Mouse (Mus musculus): ENCODE measurements around the gene Bcl6. TPM values are rescaled to one million over a fixed set of nuclear protein-coding genes. Genes with fewer than 3 reads are reported as not detected.

The Bcl6 gene
- polyA plus RNA-seq, 1 experiment from 2014 or later = 1.8 TPM

DNA sequence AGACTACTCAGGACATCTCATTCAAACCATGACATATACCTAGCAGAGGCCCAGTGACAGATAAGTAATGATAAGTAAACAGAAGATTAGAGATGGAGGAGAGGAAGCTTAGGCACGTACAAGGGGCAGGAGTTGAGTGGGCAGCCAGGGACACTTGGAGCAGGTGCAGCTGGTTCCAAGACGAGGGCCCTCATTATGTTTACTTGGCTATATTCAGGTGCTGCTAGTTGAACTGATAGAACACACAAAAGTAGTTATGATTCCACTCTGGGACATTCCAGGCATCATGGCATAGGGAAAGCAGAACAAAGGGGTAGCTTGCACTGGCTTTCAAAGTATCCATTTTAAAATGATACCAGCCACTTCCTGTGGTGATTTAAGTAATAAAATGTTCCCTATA is 54.3 kb downstream of the Bcl6 start:
- no peaks in the 10 kb centered on the region for H3K9me3 ChIP-seq
- H3K27me3 ChIP-seq = no peaks in the 10 kb centered on the region
- no peak for ATAC-seq (ENCODE audit: insufficient number of reproducible peaks, insufficient read depth, low FRiP score, low TSS enrichment, low read depth)
- H3K4me2 ChIP-seq = no peak overlapping the region
- H3K4me3 ChIP-seq = no peak overlapping the region
- H3K36me3 ChIP-seq = no peaks in the 10 kb centered on the region
- H3K4me1 ChIP-seq = no peaks in the 10 kb centered on the region
- 64% methylated on average over 2 of the region's 2 CpGs for WGBS
- no peak overlapping the region for H3K9ac ChIP-seq
- H3K27ac ChIP-seq = no peak overlapping the region

- 68% methylated on average over 11 of the region's 11 CpGs for WGBS
- no peak within 1 kb of the TSS for H3K9ac ChIP-seq
- no peak for ATAC-seq (ENCODE audit: insufficient number of reproducible peaks, insufficient read depth, low FRiP score, low TSS enrichment, low read depth)
- no peaks in the 10 kb centered on the region for H3K9me3 ChIP-seq
- H3K36me3 ChIP-seq = no peaks in the 10 kb centered on the region
- H3K27me3 ChIP-seq = no peaks in the 10 kb centered on the region
- no peak within 1 kb of the TSS for H3K4me3 ChIP-seq
- no peak within 1 kb of the TSS for H3K4me2 ChIP-seq
- no peak within 1 kb of the TSS for H3K27ac ChIP-seq
- no peaks in the 10 kb centered on the region for H3K4me1 ChIP-seq
Measured at GRCm38 (mm10) chr16:23932294-23932693, 56.4 kb downstream of the Bcl6 start, which contains the start of gene Rtp2. Rtp2 (minus strand) TSS chr16:23932394.

GRCm38 (mm10) chr16:23931275-23931674 is 57.4 kb downstream of the Bcl6 start:
- H3K4me1 ChIP-seq = no peaks in the 10 kb centered on the region
- ATAC-seq (ENCODE audit: insufficient number of reproducible peaks, insufficient read depth, low FRiP score, low TSS enrichment, low read depth) = no peak

DNA sequence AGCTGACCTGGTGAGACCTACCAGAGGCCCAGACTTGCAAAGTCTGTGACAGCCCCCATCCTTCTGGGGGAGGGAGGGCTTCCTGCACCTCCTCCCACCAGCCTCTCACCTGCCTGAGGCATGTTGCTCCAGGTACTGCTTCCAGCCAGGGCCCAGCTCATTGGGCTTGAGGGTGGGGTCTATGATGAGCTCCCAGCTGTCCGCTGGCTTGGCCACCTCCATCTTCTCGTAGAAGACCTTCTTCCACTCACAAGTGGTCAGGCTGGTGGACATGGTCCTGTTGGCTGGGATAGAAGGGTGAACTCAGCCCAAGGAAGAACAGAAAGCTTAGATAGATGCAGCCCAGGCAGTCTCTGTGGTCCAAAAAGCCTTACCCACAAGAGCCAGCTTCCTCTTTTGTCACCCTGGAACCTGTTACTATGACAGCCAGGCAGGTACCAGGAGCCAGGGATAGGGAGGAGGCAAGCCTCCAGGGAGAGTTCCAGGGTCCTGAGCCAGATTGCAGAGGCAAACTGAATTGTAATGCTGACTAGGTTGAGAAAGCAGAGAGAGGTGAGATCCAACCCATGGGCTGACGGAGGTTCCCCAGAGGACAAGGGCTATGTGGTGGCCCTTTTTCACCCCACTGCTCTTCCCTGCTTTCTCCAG is 58.1 kb downstream of the Bcl6 start:
- no peaks in the 10 kb centered on the region for H3K36me3 ChIP-seq
- H3K9ac ChIP-seq = no peak overlapping the region
- WGBS = 84% methylated on average over 3 of the region's 3 CpGs
- no peaks in the 10 kb centered on the region for H3K9me3 ChIP-seq
- H3K27me3 ChIP-seq = no peaks in the 10 kb centered on the region
- no peaks in the 10 kb centered on the region for H3K4me1 ChIP-seq
- no peak overlapping the region for H3K4me3 ChIP-seq
- ATAC-seq (ENCODE audit: insufficient number of reproducible peaks, insufficient read depth, low FRiP score, low TSS enrichment, low read depth) = no peak
- no peak overlapping the region for H3K4me2 ChIP-seq
- no peak overlapping the region for H3K27ac ChIP-seq

More at GRCm38 (mm10) chr16:23931275-23931674, 57.4 kb downstream of the Bcl6 start:
- Histone ChIP-seq H3K4me3 (no peak overlapping the region), H3K9me3 (no peaks in the 10 kb centered on the region), H3K27ac (no peak overlapping the region), H3K9ac (no peak overlapping the region), H3K36me3 (no peaks in the 10 kb centered on the region), H3K27me3 (no peaks in the 10 kb centered on the region), H3K4me2 (no peak overlapping the region)
- 77% methylated on average over 18 of the region's 18 CpGs for WGBS

- Histone ChIP-seq H3K9me3 (no peaks in the 10 kb centered on the region), H3K4me1 (no peaks in the 10 kb centered on the region), H3K4me2 (no peak overlapping the region), H3K36me3 (no peaks in the 10 kb centered on the region), H3K27me3 (no peaks in the 10 kb centered on the region), H3K27ac (no peak overlapping the region), H3K4me3 (no peak overlapping the region), H3K9ac (no peak overlapping the region)
- WGBS = 92% methylated on average over 33 of the region's 33 CpGs
- 0 out of 2 replicates have a peak, but pooled peaks have one; percentile 20 for ATAC-seq (ENCODE audit: insufficient number of reproducible peaks, insufficient read depth, low FRiP score, low TSS enrichment, low read depth)
Measured at GRCm38 (mm10) chr16:23927301-23928114, 61.1 kb downstream of the Bcl6 start.

GRCm38 (mm10) chr16:23922906-23923305 is 65.7 kb downstream of the Bcl6 start:
- Histone ChIP-seq H3K36me3 (no peaks in the 10 kb centered on the region), H3K9ac (no peak overlapping the region), H3K4me3 (no peak overlapping the region), H3K27me3 (no peaks in the 10 kb centered on the region), H3K4me1 (no peaks in the 10 kb centered on the region), H3K27ac (no peak overlapping the region), H3K9me3 (no peaks in the 10 kb centered on the region), H3K4me2 (no peak overlapping the region)
- no peak for ATAC-seq (ENCODE audit: insufficient number of reproducible peaks, insufficient read depth, low FRiP score, low TSS enrichment, low read depth)
- 83% methylated on average over 1 of the region's 1 CpGs for WGBS

- H3K27ac ChIP-seq = no peak overlapping the region
- ATAC-seq (ENCODE audit: insufficient number of reproducible peaks, insufficient read depth, low FRiP score, low TSS enrichment, low read depth) = no peak
- H3K36me3 ChIP-seq = no peaks in the 10 kb centered on the region
- no peaks in the 10 kb centered on the region for H3K4me1 ChIP-seq
- no peaks in the 10 kb centered on the region for H3K9me3 ChIP-seq
- no peak overlapping the region for H3K4me2 ChIP-seq
- no peak overlapping the region for H3K4me3 ChIP-seq
- WGBS = 62% methylated on average over 5 of the region's 5 CpGs
- H3K27me3 ChIP-seq = no peaks in the 10 kb centered on the region
- no peak overlapping the region for H3K9ac ChIP-seq
Measured at GRCm38 (mm10) chr16:23921697-23922096, 67.0 kb downstream of the Bcl6 start.

DNA sequence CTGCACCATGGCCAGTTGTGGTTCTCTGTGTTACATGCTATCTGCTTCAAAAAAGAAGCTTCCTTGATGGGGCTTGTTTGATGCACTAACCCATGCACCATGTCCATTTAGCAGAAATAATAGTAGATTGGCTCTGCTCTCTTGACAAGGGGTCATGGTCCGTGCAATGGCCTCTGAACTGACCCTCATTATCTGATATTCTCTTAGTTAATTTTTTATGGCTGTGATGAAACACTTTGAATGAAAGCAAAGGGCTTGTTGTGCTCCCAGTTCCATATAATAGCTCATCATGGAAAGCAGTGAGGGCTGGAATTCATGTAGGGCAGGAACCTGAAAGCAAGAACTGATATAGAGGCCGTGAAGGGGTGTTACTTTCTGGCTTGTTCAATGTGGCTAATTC is 69.2 kb downstream of the Bcl6 start:
- H3K36me3 ChIP-seq = no peaks in the 10 kb centered on the region
- no peak overlapping the region for H3K27ac ChIP-seq
- WGBS = 79% methylated on average over 2 of the region's 2 CpGs
- H3K4me3 ChIP-seq = no peak overlapping the region
- H3K4me1 ChIP-seq = no peaks in the 10 kb centered on the region
- no peak for ATAC-seq (ENCODE audit: insufficient number of reproducible peaks, insufficient read depth, low FRiP score, low TSS enrichment, low read depth)
- H3K27me3 ChIP-seq = no peaks in the 10 kb centered on the region
- H3K9ac ChIP-seq = no peak overlapping the region
- no peak overlapping the region for H3K4me2 ChIP-seq
- no peaks in the 10 kb centered on the region for H3K9me3 ChIP-seq

Other genes with a start within 250 kb of the Bcl6 start
- 12.6 and 36.2 TPM in 2 replicates for gene Sst, start 97.9 kb downstream of the Bcl6 start, polyA plus RNA-seq (2015; fragmentation: Nextera tagmentation; extraction: Ambion mirVana)
- gene Rtp2, start 56.5 kb downstream of the Bcl6 start, polyA plus RNA-seq (2015; fragmentation: Nextera tagmentation; extraction: Ambion mirVana) = 0.79 and 2.4 TPM in 2 replicates
- not detected in 2 replicates for gene Gm37419, start 370 bp downstream of the Bcl6 start, polyA plus RNA-seq (2015; fragmentation: Nextera tagmentation; extraction: Ambion mirVana)

All from embryonic facial prominence, embryonic 13.5 days (tissue).